Mouse (Mus musculus): ENCODE results near the gene Arl5a.

Arl5a gene

DNA sequence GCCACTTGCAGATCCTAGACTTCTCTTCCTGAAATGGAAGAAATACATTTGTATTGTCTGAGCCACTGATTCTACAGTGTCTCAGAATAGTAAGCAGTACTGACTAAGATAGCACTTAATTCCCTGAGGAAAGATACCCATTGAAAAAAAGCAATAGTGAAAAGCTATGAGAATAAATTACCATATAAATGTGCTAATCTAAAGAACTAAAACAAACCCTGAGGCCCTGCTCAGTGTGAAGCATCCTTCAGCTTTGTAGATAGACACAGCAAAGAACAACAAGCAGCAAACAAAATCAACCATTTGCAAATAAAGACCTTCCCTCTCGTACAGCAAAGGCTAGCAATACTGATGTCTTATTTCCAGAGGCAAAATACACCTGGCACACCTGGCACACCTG, 65.0 kb downstream of the Arl5a start:
- no peak for DNase-seq

DNA sequence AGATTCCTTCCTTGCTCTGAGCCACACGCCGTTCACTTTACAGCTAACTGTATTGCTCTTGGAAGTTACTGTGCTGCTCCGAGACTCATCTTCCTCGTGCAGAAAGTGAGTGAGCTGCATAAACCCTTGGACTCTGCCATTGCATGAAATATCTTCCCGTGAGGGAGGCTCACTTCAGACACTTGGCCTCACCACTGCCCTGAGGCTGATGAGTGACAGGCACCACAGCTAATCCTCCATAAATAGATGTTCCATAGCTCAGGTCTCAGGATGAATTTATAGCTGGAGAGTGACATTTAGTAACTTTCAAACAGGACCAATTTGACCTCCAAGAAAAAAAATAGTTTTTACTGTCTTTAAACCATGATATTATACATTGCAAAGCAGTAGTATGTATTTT, 66.5 kb downstream of the Arl5a start:
- no peak for DNase-seq

DNA sequence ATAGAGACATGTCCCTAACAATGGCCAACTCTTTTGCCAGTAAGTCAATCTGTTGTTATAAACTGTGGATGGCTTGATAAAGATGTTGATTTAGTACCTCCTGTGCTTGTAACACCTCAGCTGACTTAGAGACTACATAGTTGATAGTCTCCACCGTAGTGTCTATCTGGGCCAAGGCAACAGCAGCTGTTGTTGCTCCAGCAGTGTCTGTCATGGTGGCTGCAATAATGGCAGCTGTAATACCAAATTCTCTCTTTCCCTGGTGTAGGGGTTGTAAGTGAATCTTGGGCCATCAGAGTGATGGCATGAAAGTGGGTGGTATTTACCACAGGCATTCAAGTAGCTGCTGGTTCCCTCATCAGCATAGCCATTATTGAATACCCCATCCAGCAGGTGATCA, 73.7 kb downstream of the Arl5a start:
- DNase-seq = no peak
